ENCODE assay signal across 22 mouse cellular contexts in genomic region chr10:37227889-37228288, GRCm38 (mm10).
DNase-seq lines count a peak whose midpoint lies in the region; ATAC-seq and TF ChIP-seq lines count a peak whose summit lies in the region.
"Had no signal": no experiment of that assay in that cellular context is flagged by ENCODE, and none has a peak within 500 bp of the region (broad histone marks: within the 10 kb centered on the region; RNA-seq: fewer than 3 reads in every experiment).

No protein-coding gene starts in this region.

- no peaks in the 10 kb centered on the region; the same call in 1 of the 2 replicates for H3K79me2 ChIP-seq in heart, adult 2 months (replicated peaks; ENCODE audit: control insufficient read depth, insufficient read depth, low read length)

- H3K4me3 ChIP-seq in heart, adult 2 months, result no peak overlapping the region
- H3K4me3 ChIP-seq in liver, embryonic 13.5 days (replicated peaks), result no peak overlapping the region
- H3K4me3 ChIP-seq in hindbrain, embryonic 16.5 days (ENCODE audit: low read length), result no peak overlapping the region
- H3K4me3 ChIP-seq: heart, embryonic 15.5 days; hindbrain, embryonic 15.5 days; layer of hippocampus, adult 2 months; neural tube, embryonic 13.5 days had no signal

- DNase-seq in heart, adult 2 months, result peak in 1 of 2 experiments; percentile 15
- DNase-seq in heart, adult 8-10 months (ENCODE audit: low spot score), result no peak
- peak; percentile 12 for DNase-seq in 416B (ENCODE audit: low read depth)
- peak; percentile 45 for DNase-seq in adipocyte (ENCODE audit: low spot score)
- peak; percentile 18 for DNase-seq in liver, embryonic 13.5 days
- DNase-seq in layer of hippocampus, adult 9-11 months, result no peak
- DNase-seq in kidney, postnatal 14 days, result no peak
- DNase-seq: cerebellum, adult 9-11 months; heart, postnatal 4 days; kidney, adult 11 months; lung, embryonic 14.5 days; lung, postnatal 36 days; midbrain, embryonic 14.5 days; right cerebral cortex, adult 18-20 months; thymus, postnatal 25 days had no signal

- H3K9ac ChIP-seq in heart, adult 2 months (ENCODE audit: low read depth, low read length), result no peak overlapping the region
- no peak overlapping the region for H3K9ac ChIP-seq in liver, embryonic 13.5 days
- H3K9ac ChIP-seq in hindbrain, embryonic 16.5 days (ENCODE audit: low read depth, low read length), result no peak overlapping the region
- H3K9ac ChIP-seq: heart, embryonic 15.5 days; hindbrain, embryonic 15.5 days; lung, embryonic 14.5 days; neural tube, embryonic 13.5 days had no signal

- no peak for TF ChIP-seq CTCF in heart, adult 2 months (IDR thresholded peaks at IDR 0.05)

- no peak for TF ChIP-seq EP300 in heart, adult 2 months (IDR thresholded peaks at IDR 0.05; ENCODE audit: insufficient read depth, low read depth, low read length)

- H3K27ac ChIP-seq in heart, adult 2 months, result peak overlapping the region; percentile 41
- peak overlapping the region; percentile 67 for H3K27ac ChIP-seq in liver, embryonic 13.5 days
- no peak overlapping the region for H3K27ac ChIP-seq in hindbrain, embryonic 16.5 days (ENCODE audit: low read depth, low read length)
- H3K27ac ChIP-seq: heart, embryonic 15.5 days; hindbrain, embryonic 15.5 days; kidney, postnatal 0 days; layer of hippocampus, adult 2 months; neural tube, embryonic 13.5 days had no signal

- no peak for TF ChIP-seq POLR2A in heart, adult 2 months (IDR thresholded peaks at IDR 0.05; ENCODE audit: insufficient read depth, low read depth, low read length)

- no peaks in the 10 kb centered on the region for H3K9me3 ChIP-seq in liver, embryonic 13.5 days (replicated peaks)
- no peaks in the 10 kb centered on the region for H3K9me3 ChIP-seq in hindbrain, embryonic 16.5 days (ENCODE audit: control insufficient read depth, low read length)
- H3K9me3 ChIP-seq: heart, embryonic 15.5 days; hindbrain, embryonic 15.5 days; neural tube, embryonic 13.5 days had no signal

- peaks cover 5% of the 10 kb centered on the region for H3K4me1 ChIP-seq in heart, adult 2 months (ENCODE audit: control insufficient read depth, insufficient read depth, low read length)
- H3K4me1 ChIP-seq in liver, embryonic 13.5 days (replicated peaks), result peaks cover 58% of the 10 kb centered on the region
- H3K4me1 ChIP-seq in hindbrain, embryonic 16.5 days (ENCODE audit: control insufficient read depth, insufficient read depth, low read depth, low read length), result peaks cover 4% of the 10 kb centered on the region; the same call in 1 of the 2 replicates

- no peaks in the 10 kb centered on the region for H3K27me3 ChIP-seq in heart, adult 2 months (ENCODE audit: control insufficient read depth, insufficient read depth, low read length)
- no peaks in the 10 kb centered on the region for H3K27me3 ChIP-seq in liver, embryonic 13.5 days
- no peaks in the 10 kb centered on the region for H3K27me3 ChIP-seq in hindbrain, embryonic 16.5 days (replicated peaks; ENCODE audit: control insufficient read depth, insufficient read depth, low read length)
- H3K27me3 ChIP-seq: heart, embryonic 15.5 days; hindbrain, embryonic 15.5 days; neural tube, embryonic 13.5 days had no signal

- ATAC-seq in liver, embryonic 13.5 days (ENCODE audit: low read depth), result no peak
- no peak for ATAC-seq in hindbrain, embryonic 16.5 days
- ATAC-seq: forebrain, embryonic 16.5 days had no signal

- no peak overlapping the region for H3K4me2 ChIP-seq in liver, embryonic 13.5 days
- H3K4me2 ChIP-seq in hindbrain, embryonic 16.5 days (ENCODE audit: low read length), result no peak overlapping the region
- H3K4me2 ChIP-seq: heart, embryonic 15.5 days; hindbrain, embryonic 15.5 days; lung, embryonic 14.5 days; neural tube, embryonic 13.5 days had no signal

- intact Hi-C loops in heart, adult 2 months (cut with DNase I), result no loop called here

- no peaks in the 10 kb centered on the region for H3K36me3 ChIP-seq in heart, adult 2 months (ENCODE audit: control insufficient read depth, insufficient read depth, low read length)
- no peaks in the 10 kb centered on the region for H3K36me3 ChIP-seq in liver, embryonic 13.5 days
- no peaks in the 10 kb centered on the region for H3K36me3 ChIP-seq in hindbrain, embryonic 16.5 days (ENCODE audit: control insufficient read depth, insufficient read depth, low read length)
- H3K36me3 ChIP-seq: heart, embryonic 15.5 days; hindbrain, embryonic 15.5 days; neural tube, embryonic 13.5 days had no signal

- WGBS in heart, adult 2 months, result 73% methylated on average over 3 of the region's 3 CpGs
- 78% methylated on average over 3 of the region's 3 CpGs for WGBS in liver, embryonic 13.5 days (ENCODE audit: insufficient replicate concordance)
- 79% methylated on average over 3 of the region's 3 CpGs for WGBS in hindbrain, embryonic 16.5 days

Comparison
In these comparisons a context has a peak if more than half of its experiments do, and no peak if none do; other contexts are left out.
1. DNase-seq: peak in 416B (single experiment), adipocyte (single experiment) and liver, embryonic 13.5 days (single experiment); none in heart, adult 8-10 months (single experiment), layer of hippocampus, adult 9-11 months (single experiment) and kidney, postnatal 14 days (single experiment).